Mouse (Mus musculus) myocyte (in vitro differentiated cells): ENCODE results near the gene Ppp1r32. TPM values are rescaled to one million over a fixed set of nuclear protein-coding genes. Genes with fewer than 3 reads are reported as not detected.

ENCODE experiments used
- H3K27me3 ChIP-seq: one replicate; pipeline ENCODE4 v1.6.1; 2011; ENCODE audit not compliant: control insufficient read depth, insufficient read depth, insufficient read length
- H3K36me3 ChIP-seq: one replicate; pipeline ENCODE4 v1.6.1; 2011; ENCODE audit not compliant: control insufficient read depth, insufficient read depth
- H3K4me2 ChIP-seq: one replicate; pipeline ENCODE4 v1.6.1; 2011; ENCODE audit warnings: low read depth, control low read depth
- H3K4me3 ChIP-seq: one replicate; pipeline ENCODE4 v1.5.1; 2011; ENCODE audit warnings: mild to moderate bottlenecking, control low read depth, moderate library complexity
- H3K79me2 ChIP-seq: one replicate; pipeline ENCODE4 v1.6.1; 2011; ENCODE audit not compliant: control insufficient read depth, insufficient read depth
- H3ac ChIP-seq: one replicate; pipeline ENCODE4 v1.6.1; 2011; ENCODE audit not compliant: control insufficient read depth, insufficient read length
- CEBPB ChIP-seq: IDR thresholded peaks from 2 replicates; pipeline ENCODE4 v1.6.1; 2011; ENCODE audit warnings: mild to moderate bottlenecking, moderate library complexity; ENCODE audit not compliant: poor library complexity, insufficient read depth, severe bottlenecking
- E2F4 ChIP-seq: IDR thresholded peaks from one replicate; pipeline ENCODE4 v1.6.1; 2011; ENCODE audit warnings: mild to moderate bottlenecking, control low read depth, moderate library complexity; ENCODE audit not compliant: insufficient read depth
- MAX ChIP-seq: IDR thresholded peaks from one replicate; pipeline ENCODE4 v1.6.1; 2011; ENCODE audit warnings: low read depth, mild to moderate bottlenecking, control low read depth
- MYOD1 ChIP-seq, 3 experiments: IDR thresholded peaks; one replicate each; pipeline ENCODE4 v1.6.1; 2011; ENCODE audit warnings: control low read depth in 2 of 3, low read depth in 2 of 3, mild to moderate bottlenecking in 2 of 3, moderate library complexity in 1 of 3; ENCODE audit not compliant: insufficient read length in 2 of 3, control insufficient read depth in 1 of 3
- MYOG ChIP-seq, 3 experiments: IDR thresholded peaks; one replicate each; pipeline ENCODE4 v1.6.1; 2011; ENCODE audit warnings: control low read depth in 2 of 3, low read depth in 2 of 3, mild to moderate bottlenecking in 2 of 3; ENCODE audit not compliant: insufficient read length in 2 of 3, control insufficient read depth in 1 of 3, insufficient read depth in 1 of 3
- POLR2A ChIP-seq: IDR thresholded peaks from one replicate; pipeline ENCODE4 v1.6.1; 2011; ENCODE audit warnings: low read depth, mild to moderate bottlenecking, control low read depth, moderate library complexity; ENCODE audit not compliant: insufficient read length
- POLR2AphosphoS2 ChIP-seq: IDR thresholded peaks from one replicate; pipeline ENCODE4 v1.6.1; 2011; ENCODE audit warnings: low read depth, control low read depth; ENCODE audit not compliant: insufficient read length
- REST ChIP-seq: IDR thresholded peaks from one replicate; pipeline ENCODE4 v1.6.1; 2011; ENCODE audit warnings: mild to moderate bottlenecking, control low read depth, moderate library complexity; ENCODE audit not compliant: insufficient read depth, insufficient read length
- SRF ChIP-seq: IDR thresholded peaks from one replicate; pipeline ENCODE4 v1.6.1; 2011; ENCODE audit warnings: low read depth; ENCODE audit not compliant: control insufficient read depth, insufficient read length
- TCF12 ChIP-seq: IDR thresholded peaks from one replicate; pipeline ENCODE4 v1.6.1; 2011; ENCODE audit warnings: mild to moderate bottlenecking, control low read depth; ENCODE audit not compliant: poor library complexity, insufficient read depth, severe bottlenecking
- TCF3 ChIP-seq: IDR thresholded peaks from one replicate; pipeline ENCODE4 v1.6.1; 2011; ENCODE audit warnings: low read depth, control low read depth; ENCODE audit not compliant: insufficient read length
- USF1 ChIP-seq: IDR thresholded peaks from one replicate; pipeline ENCODE4 v1.6.1; 2011; ENCODE audit warnings: low read depth, mild to moderate bottlenecking, control low read depth, moderate library complexity
- polyA plus RNA-seq: library from polyadenylated mRNA; unstranded; fragments of >200 nt; fragmentation: generic; extraction: Trizol; gene quantifications from one replicate; pipeline ENCODE4 v1.2.1, GENCODE M21; 2012; ENCODE audit warnings: missing spikeins

Gene Ppp1r32
- polyA plus RNA-seq, 1 experiment = 0.11 TPM

- no peaks in the 10 kb centered on the region for H3K36me3 ChIP-seq
- TF ChIP-seq E2F4 (no peak), MYOG (IDR thresholded peaks at IDR 0.05; ENCODE audit: control insufficient read depth in 1 of 3, insufficient read depth in 1 of 3, insufficient read length in 2 of 3, low read depth in 2 of 3) (no peak)
- peaks cover 10% of the 10 kb centered on the region for H3K27me3 ChIP-seq
- no peaks in the 10 kb centered on the region for H3K79me2 ChIP-seq
- H3ac ChIP-seq = no peak overlapping the region
- no peak overlapping the region for H3K4me3 ChIP-seq
- no peak overlapping the region for H3K4me2 ChIP-seq
These were observed 34.5 kb downstream of the Ppp1r32 start for GRCm38 (mm10) chr19:10448275-10448674.

GRCm38 (mm10) chr19:10444685-10445369 is 37.9 kb downstream of the Ppp1r32 start:
- Histone ChIP-seq H3K79me2 (no peaks in the 10 kb centered on the region), H3ac (no peak overlapping the region), H3K4me2 (no peak overlapping the region), H3K4me3 (no peak overlapping the region), H3K36me3 (no peaks in the 10 kb centered on the region), H3K27me3 (peaks cover 28% of the 10 kb centered on the region)
- TF ChIP-seq USF1 (no peak), SRF (no peak), E2F4 (no peak), TCF12 (no peak), POLR2AphosphoS2 (no peak), REST (no peak), POLR2A (no peak), MYOD1 (IDR thresholded peaks at IDR 0.05; ENCODE audit: control insufficient read depth in 1 of 3, insufficient read length in 2 of 3, low read depth in 2 of 3) (no peak), MAX (no peak), CEBPB (no peak), TCF3 (no peak), MYOG (IDR thresholded peaks at IDR 0.05; ENCODE audit: control insufficient read depth in 1 of 3, insufficient read depth in 1 of 3, insufficient read length in 2 of 3, low read depth in 2 of 3) (no peak)

- Histone ChIP-seq H3K4me3 (no peak overlapping the region), H3ac (no peak overlapping the region), H3K36me3 (no peaks in the 10 kb centered on the region), H3K4me2 (no peak overlapping the region), H3K27me3 (peaks cover 59% of the 10 kb centered on the region), H3K79me2 (no peaks in the 10 kb centered on the region)
- TF ChIP-seq REST (no peak), POLR2A (no peak), MAX (no peak), POLR2AphosphoS2 (no peak)
These were observed 45.2 kb downstream of the Ppp1r32 start for GRCm38 (mm10) chr19:10437521-10437920.

- Histone ChIP-seq H3K4me2 (no peak overlapping the region), H3K79me2 (no peaks in the 10 kb centered on the region), H3K36me3 (no peaks in the 10 kb centered on the region), H3K27me3 (peaks cover 59% of the 10 kb centered on the region), H3ac (no peak overlapping the region), H3K4me3 (no peak overlapping the region)
- no peak for TF ChIP-seq SRF
These were observed 46.0 kb downstream of the Ppp1r32 start for GRCm38 (mm10) chr19:10436726-10437125.

- H3K4me2 ChIP-seq = no peak overlapping the region
- no peak overlapping the region for H3K4me3 ChIP-seq
- no peak overlapping the region for H3ac ChIP-seq
- peaks cover 67% of the 10 kb centered on the region for H3K27me3 ChIP-seq
- TF ChIP-seq MYOD1 (IDR thresholded peaks at IDR 0.05; ENCODE audit: control insufficient read depth in 1 of 3, insufficient read length in 2 of 3, low read depth in 2 of 3) (no peak), SRF (no peak), USF1 (no peak), TCF3 (no peak), CEBPB (no peak), TCF12 (no peak), POLR2A (no peak), MAX (no peak), POLR2AphosphoS2 (no peak), REST (no peak)
- no peaks in the 10 kb centered on the region for H3K79me2 ChIP-seq
- no peaks in the 10 kb centered on the region for H3K36me3 ChIP-seq
These were observed 46.8 kb downstream of the Ppp1r32 start for GRCm38 (mm10) chr19:10435908-10436307.
